Mouse (Mus musculus) left cerebral cortex, postnatal 14 days (tissue): ENCODE data around the gene Klf3. TPM values are rescaled to one million over a fixed set of nuclear protein-coding genes. Genes with fewer than 3 reads are reported as not detected.

Experiments used
- DNase-seq, 2 experiments: peaks; one replicate each; pipeline ENCODE4 v3.0.0; 2021 to 2022; ENCODE audit warnings: low spot score in 2 of 2, mixed read lengths in 1 of 2
- intact Hi-C: fragments of 180-260 bp; cut with DNase I; formaldehyde crosslinking; loops from one replicate; pipeline ENCODE4 v1.15.1; 2025
- total RNA-seq, 2 experiments: library from RNA; stranded (reverse); gene quantifications; 2 replicates each; pipeline ENCODE4 v1.2.3; 2021

The Klf3 gene
- total RNA-seq, 2 experiments from 2014 or later = 24.2 to 31.2 TPM

DNA sequence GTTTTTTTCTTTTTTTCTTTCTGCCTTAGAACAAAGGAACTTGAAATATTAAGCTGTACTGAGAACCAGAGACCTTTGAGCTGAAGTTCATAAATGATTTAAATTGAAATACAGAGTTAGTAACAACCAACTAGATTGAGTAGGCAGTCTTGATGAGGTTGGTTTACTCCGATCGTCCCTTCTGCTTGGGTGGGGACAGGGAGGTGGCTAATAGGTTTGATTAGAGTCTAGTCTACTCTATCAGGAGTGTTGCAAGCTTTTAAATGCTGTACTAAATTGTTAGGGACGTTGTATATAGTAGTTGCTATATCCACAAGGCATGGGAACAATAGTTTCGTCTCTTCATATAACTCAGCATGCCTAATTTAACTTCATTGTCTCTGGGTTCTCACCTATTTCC is 4.4 kb downstream of the Klf3 start:
- intact Hi-C loops = no loop called here
- no peak for DNase-seq

DNA sequence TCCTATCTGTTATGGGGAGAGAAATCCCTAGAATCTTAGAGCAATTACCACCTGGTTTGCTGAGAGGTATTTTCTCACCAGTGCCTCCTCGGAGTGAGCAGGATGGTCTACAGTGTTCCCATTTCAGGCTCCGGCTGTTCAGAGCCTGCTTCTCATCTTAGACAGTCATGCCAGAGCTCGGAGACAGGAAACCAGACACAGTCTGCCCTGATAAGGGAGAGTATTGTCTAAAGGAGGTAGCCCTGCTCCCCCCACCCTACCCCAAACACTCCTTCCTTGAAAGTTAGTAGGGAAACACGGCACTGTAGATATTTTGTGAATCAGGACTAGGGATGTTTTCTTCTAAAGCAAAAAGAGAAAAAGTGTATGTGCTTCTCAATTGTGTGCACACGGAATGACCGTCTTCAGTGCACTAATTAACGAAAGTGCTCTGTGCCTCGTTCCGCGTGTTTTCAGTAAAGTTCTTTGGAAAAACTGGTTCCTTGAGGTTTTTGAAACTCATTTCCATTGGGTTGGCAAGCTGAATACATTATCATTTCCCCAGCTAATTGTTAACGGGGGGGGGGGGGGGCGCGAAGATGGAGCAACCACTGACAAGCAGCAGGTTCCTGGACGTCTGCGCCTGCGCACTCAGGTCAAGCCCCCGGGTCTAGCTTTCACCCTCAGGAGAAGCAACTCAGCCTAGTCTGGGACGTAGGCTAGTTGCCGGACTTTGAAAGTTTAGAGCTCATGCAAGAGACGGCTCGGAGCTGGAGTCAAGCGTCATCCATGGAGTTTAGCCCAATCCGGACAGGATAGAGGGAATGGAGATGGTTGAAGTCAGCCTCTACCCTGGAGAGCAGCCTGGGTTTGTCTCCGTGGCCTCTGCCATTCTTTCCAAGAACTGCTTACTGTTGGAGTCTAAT is 5.2 kb downstream of the Klf3 start:
- intact Hi-C loops = no loop called here
- DNase-seq = peak in 1 of 2 experiments; percentile 42

DNA sequence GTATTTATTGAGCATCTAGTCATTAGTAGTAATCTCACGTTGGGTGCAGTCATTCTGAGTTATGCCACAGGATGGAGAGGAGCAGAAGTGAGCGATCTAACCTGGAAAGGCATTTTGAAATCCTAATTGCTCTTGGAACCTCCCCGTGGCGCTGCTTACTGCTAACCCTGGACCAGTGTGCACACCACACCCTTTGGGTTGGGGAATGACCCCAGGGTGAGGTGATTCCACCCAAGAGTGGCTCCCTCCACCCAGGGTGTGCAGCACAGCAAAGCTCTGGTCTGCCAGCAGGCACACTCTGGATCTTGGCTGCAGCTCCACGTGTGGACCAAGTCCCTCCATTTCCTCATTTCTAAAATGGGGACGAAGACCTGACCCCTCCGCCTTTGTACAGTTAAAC is 6.1 kb downstream of the Klf3 start:
- DNase-seq = no peak
- intact Hi-C loops = no loop called here

DNA sequence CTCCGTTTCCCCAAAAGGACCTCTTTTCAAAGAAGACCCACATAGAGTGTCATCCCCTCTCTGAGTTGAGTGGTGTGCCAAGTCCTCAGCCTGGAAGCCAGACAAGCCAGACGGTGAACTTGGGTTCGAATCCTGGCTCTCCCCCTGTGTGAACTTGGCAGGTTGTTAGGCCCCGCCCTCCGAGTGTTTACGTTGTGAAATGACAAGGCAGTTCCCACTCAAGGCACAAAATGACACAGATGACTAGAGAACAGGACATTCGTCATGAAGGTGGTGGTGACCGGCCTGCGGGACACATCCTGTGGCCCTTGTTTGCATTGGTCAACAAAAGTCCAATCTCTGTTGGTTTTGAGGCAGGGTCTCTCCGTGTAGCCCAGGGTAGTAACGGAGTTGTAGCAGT is 6.7 kb downstream of the Klf3 start:
- intact Hi-C loops = loop anchor here (5.0 kb wide), 1 partner anchor 523 kb away; no protein-coding TSS in a partner anchor
- DNase-seq = no peak

DNA sequence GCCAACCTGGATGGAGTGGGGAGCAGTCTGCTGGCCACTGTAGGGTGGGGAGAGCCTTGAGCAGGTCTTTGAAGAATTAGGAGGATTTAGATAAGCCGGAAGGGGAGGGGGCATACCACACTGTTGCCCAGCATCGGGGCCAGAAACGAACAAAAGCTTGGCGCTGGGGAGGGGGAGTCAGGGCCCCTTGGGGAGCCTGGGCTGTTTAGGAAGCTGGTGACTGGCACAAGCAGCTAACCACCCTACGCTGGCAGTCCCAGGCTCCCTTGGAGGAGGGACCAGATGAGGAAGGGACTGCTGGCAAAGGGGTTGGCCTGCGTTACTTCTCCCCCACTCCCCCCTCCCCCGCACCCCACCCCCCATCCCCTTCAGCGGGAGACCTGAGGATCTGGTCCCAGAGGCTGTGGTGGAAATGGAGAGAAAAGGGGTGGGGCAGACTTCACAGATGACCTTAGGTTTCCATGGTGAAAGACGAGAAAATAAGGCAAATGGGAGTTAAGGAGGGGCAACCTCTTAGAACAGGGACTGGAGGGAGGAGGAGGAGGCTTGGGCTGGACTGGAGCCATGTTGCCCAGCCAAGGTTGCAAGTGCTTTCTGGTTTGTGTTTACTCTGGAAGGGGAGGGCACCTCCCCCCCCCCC is 7.8 kb downstream of the Klf3 start:
- intact Hi-C loops = loop anchor here (5.0 kb wide), 1 partner anchor 524 kb away; no protein-coding TSS in a partner anchor
- no peak for DNase-seq

DNA sequence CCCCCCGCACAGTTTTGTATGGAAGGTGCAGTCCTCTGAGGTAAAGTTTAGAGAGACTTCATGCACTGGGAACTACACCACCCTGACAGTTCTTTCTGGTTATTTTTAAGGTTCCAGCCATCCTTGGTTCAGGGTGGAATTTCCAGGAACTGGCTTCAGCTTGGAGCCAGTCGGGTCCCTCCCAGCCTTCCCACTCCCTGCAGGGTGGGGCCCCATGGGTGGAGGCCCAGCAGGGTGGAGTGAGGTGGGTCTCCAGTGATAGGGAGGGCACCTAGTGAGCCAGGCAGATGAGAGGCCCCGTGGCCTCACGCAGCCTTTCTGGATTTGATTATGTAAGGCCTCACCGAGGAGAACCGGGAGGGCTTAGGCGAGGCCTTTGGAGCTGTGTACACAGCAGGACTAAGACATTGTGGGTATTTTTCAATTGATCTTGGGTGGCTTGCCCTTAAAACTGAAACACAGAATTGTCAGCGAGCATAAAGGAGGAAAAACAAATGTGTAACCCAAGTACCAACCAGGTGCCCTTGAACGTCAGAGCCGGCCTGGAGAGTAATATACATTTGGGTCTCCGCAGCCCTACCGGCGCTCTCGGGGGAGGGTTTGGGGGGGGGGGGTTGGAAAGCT is 8.4 kb downstream of the Klf3 start:
- DNase-seq = no peak
- intact Hi-C loops = loop anchor here (2.0 to 5.0 kb wide), 3 partner anchors 305 to 524 kb away; no protein-coding TSS in a partner anchor

DNA sequence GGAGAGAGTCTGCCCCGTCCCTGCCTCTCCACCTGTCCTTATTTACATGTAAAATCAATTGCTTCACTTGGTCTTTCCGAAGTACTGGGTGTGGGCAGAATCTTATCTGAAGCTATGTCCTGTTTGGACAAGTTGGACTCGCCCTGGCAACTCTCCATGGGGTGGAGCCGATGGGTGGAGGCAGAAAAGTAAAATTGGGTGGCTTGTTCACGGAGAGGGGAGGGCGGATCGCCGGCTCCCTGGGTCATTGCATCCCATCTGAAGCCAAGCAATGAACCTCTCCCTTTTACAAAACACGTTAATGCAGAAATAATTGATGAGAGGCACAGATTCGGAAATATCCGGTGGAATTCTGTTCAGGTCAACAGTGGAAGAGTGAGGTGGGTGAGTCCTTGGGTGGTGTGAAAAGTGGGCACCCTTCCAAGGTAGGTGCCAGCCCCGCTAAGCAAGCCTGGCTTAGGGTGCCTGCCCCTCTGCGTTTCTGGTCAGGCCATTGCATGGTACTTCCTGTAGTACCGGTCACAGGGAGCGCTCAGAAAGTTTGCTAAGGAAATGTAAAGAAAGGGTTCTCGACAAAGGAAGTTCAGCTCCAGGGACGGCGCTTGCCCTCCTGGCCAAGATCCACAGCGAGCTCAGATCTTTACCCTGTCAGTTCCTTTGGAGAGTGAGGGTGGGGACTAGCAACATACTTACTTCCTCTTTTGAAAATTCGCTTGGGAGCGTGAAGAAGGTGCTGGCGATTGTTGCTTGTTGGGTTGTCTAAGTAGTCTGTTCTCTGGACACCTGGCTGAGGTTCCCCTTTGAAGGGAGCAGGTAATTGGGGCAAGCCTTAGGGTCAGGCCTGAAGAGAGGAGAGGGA is 9.2 kb downstream of the Klf3 start:
- DNase-seq = no peak
- intact Hi-C loops = loop anchor here (2.0 to 5.0 kb wide), 3 partner anchors 306 to 525 kb away; no protein-coding TSS in a partner anchor

DNA sequence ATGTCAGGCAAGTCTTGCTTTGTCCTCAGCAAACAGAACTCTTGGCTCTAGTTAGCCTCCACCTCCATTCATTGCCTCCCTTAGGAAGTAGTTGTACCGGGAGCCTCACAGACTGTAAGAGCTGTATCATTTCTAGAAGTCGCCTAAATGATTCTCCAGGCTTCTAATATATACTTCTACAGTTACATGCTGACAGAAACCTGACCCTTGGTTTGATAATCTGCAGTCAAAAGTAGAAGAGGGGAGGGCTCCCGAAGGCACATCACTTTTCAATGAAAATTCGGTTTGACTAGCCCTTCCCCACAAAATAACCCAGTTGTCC is 9.8 kb downstream of the Klf3 start:
- intact Hi-C loops = loop anchor here (2.0 to 5.0 kb wide), 3 partner anchors 306 to 526 kb away; no protein-coding TSS in a partner anchor
- no peak for DNase-seq

DNA sequence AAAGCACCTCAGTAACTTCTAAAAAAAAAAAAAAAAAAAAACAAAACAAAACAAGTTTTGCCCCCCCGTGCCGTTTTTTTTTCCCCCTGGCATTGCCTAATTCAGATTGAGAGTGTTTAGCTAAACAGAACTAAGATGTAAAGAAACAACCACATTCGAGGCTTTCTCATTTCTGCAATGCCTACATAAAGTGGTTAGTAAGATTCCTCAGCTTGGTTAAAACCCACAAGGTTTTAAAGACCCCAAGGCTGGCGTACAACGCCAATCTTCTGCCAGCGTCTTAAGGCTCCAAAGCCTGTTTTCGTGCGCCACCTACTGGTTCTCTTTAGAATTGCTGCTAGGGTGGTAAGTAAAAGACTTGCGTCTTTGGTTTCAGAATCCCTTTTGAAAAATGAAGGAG is 10.2 kb downstream of the Klf3 start:
- intact Hi-C loops = loop anchor here (2.0 to 5.0 kb wide), 3 partner anchors 307 to 526 kb away; no protein-coding TSS in a partner anchor
- DNase-seq = peak; percentile 89 to 95

DNA sequence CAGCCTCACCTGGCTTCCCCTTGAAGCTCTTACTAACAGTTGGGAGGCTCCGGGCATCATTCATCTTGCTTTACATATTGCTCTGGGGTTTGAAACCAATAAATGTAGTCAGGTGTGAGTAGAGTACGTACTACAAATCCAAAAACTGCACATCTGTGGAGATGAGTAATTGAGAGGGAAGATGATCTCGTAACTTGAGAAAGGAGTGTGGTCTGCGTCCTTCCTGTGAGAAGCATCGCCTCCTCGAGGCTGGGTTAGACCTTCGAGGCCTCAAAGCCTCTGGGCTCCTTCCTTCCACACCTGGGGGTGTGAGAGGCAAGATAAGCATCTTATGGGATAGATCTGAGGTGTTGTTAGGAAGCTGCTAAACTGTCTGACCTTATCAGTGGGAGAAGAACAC is 11.2 kb downstream of the Klf3 start:
- DNase-seq = no peak
- intact Hi-C loops = loop anchor here (5.0 kb wide), 1 partner anchor 527 kb away; no protein-coding TSS in a partner anchor

DNA sequence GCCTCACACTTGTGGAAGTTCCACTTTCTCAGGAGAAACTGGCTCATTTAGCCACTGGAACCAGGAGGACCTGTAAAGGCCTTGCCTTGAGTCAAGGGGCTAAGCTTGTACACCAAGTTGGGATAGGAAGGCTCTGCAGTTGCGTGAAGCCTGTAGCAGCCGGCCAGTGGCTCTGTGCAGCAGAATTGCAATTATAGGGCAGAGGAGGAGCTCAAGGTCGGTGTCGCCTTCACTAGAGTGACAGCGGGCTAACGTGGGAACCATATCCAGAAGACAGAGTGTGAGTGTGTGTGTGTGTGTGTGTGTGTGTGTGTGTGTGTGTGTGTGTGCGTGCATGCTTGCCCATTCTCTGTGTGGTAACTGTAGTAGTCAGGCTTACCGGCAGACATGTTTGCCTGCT is 12.4 kb downstream of the Klf3 start:
- intact Hi-C loops = no loop called here

DNA sequence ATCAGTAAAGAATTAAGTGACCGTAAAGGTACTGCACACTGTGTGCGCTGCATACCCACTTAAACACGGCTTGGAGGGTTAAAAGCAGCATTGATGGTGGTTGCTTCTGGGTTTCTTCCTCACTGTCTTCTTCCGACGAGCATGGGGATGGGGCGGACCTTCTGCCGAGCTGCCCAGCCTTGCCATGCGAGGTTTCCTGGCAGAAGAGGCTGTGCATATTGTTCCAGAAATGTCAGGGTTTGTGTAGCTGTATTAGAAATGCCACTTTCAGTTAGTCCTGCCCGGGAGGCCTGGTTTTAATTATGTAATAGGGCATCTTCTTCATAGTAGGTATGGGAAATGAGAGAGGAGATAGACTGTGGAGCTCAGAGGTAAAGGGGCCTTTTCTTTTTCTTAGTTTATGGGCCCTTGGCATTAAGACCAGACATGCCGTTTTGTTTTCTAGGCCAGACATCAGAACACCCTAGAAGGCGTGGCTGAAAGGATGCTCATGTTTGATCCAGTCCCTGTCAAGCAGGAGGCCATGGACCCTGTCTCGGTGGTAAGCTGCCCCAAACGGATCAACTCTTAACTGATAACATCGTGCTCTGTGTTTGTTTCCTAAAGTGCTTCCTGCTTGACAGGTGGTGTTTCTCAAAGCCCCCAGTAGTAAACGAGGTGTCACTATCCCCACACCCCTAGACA is 13.2 kb downstream of the Klf3 start:
- intact Hi-C loops = no loop called here
- no peak for DNase-seq

More for the DNA sequence above, 12.4 kb downstream of the Klf3 start:
- no peak for DNase-seq

DNA sequence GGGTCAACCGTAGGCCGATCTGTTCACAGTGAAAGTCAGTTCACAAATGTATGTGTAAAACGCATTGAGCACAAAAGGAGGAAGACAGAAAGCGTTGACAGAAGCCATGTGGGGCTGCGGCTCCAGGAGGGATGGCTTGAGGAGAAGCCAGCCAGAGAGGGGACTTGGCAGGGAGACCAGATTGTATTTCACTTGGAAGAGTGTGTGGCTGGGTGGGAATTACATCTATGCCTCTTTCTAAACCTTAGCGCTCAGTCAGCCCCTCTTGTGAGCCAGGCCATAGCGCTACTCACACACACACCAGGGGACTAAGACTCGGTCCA is 13.7 kb downstream of the Klf3 start:
- intact Hi-C loops = no loop called here
- DNase-seq = no peak

DNA sequence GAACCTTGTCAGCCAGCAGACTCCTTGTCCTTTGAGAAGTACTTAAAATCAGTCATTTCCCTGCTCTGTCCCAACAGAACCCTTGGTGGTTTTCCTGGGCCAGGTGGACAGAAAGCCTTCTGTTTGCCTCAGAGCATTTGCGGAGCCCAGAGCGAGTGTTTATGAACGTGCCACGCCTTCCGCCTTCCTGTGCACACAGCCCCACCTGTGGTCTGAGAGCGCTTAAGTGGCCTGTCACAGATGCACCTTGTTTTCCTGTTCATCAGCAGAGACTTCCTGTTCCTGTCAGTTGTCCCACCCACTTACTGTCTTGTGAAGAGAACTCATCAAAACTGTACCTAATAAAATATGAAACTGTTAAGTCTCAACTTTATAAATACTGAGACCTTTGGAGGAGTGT is 16.2 kb downstream of the Klf3 start:
- DNase-seq = no peak
- intact Hi-C loops = no loop called here

DNA sequence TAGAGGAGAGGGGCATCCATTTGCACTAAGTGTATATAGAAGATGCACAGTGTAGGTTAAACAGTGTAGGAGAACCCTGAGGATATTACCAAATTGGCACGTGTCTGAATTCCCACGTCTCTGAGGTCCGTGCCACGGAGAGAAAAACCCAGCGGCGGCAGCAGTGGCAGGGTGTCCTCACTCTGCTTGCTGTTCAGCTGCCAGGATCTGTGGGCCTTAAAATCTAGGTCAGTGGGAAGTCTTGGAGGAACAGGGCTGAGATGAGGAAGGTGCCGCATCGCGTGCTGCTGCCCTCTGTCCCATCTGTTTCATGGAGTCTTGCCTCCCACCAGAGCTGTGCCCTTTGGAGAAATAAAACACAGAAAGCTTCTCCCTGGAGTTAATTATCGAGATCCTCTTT is 16.9 kb downstream of the Klf3 start:
- intact Hi-C loops = no loop called here

DNA sequence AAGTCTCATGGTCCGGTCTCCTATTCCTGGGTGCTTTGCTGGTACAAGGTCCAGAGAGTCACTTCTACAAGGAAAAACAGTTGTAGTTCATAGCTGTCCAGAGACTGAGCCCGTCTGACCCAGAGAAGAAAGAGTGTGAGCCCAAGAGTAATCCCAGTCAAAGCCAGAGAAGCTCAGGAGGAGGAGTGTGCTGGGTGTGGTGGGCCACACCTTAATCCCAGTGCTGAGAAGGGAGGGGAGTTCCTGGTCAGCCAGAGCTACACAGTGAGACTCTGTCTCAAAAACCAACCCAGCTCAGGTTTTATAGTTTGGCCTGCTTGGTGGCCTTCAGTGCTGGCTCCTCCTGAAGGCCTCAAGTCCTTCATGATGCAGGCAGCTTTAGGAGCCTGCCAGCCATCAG is 18.1 kb downstream of the Klf3 start:
- DNase-seq = no peak
- intact Hi-C loops = no loop called here

More for the DNA sequence above, 16.9 kb downstream of the Klf3 start:
- no peak for DNase-seq

DNA sequence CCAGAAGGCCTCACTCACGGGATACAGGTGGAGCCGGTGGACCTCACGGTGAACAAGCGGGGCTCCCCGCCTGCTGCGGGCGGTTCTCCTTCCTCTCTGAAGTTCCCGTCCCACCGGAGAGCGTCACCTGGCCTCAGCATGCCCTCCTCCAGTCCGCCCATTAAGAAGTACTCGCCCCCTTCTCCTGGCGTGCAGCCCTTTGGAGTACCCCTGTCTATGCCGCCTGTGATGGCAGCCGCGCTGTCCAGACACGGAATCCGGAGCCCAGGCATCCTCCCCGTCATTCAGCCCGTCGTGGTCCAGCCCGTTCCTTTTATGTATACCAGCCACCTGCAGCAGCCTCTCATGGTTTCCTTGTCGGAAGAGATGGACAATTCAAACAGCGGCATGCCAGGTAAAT is 18.8 kb downstream of the Klf3 start:
- DNase-seq = no peak
- intact Hi-C loops = no loop called here

DNA sequence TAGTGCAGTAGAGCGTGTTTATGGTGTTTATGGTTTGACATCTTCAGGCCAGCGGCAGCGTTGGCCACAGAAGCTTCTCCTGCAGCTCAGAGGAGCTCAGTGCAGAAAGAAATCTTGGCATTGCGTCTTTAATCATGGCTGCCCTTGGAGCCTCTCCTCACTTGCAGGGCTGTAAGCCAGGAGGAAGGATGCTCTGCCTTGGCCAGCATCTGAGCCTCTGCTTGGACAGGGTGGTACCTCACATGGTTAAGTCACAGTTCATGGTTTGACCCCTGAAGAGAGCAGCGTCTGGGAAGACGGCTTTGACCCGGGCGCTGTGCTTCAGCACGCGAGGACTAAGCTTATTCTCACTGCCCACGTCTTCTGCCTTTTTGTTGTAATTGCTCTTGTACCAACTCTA is 20.2 kb downstream of the Klf3 start:
- intact Hi-C loops = no loop called here
- no peak for DNase-seq

DNA sequence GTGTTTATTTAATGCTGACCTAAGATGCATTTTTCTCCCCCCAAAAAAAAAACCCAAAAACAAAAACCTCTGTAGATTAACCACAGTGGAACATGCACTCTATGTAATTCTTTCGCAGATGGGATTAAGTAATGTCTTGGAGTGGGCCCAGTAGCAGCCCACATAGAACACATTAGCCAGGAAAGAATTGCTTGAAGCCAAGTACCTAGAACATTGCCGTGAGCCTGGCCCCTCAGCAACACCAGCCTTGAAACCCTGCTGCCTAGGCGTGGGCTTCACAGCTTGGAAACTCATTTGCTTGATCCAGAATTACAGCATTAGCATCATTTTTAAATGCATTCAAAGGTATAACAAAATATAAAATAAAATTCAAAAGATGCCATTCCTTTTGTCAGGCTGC is 21.6 kb downstream of the Klf3 start:
- intact Hi-C loops = loop anchor here (5.0 kb wide), 1 partner anchor 38 kb away; no protein-coding TSS in a partner anchor

More for the DNA sequence above, 21.6 kb downstream of the Klf3 start:
- DNase-seq = peak; percentile 44 to 78
